Mouse (Mus musculus) ZHBTc4 (cell line): ENCODE results near the gene Rad54l2.

Source experiments
- DNase-seq: peaks from one replicate; pipeline ENCODE4 v3.0.0-alpha.2; 2011; ENCODE audit warnings: low read depth, low spot score

Rad54l2 gene

GRCm38 (mm10) chr9:106752135-106752534 lies 36.9 kb downstream of the Rad54l2 start:
- DNase-seq: no peak

DNA sequence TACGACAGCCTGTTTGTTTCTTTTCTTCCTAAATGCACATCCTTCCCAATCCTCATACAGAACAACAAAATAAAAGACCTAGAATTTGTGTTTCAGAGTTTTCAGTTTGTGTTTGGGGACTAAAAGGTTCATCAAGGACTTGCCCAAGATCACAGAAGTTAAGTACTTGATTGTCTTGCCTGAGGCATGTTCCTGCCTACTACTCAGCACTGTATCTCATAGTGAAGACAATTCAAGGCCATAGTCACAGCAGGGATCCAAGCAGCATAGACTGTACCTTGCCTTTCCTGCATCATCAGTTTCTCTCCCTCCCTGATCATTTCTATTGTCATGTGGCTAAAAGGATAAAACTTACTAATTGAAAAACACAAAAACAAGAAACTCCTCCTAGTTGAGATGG lies 49.0 kb downstream of the Rad54l2 start:
- peak; percentile 82 for DNase-seq

DNA sequence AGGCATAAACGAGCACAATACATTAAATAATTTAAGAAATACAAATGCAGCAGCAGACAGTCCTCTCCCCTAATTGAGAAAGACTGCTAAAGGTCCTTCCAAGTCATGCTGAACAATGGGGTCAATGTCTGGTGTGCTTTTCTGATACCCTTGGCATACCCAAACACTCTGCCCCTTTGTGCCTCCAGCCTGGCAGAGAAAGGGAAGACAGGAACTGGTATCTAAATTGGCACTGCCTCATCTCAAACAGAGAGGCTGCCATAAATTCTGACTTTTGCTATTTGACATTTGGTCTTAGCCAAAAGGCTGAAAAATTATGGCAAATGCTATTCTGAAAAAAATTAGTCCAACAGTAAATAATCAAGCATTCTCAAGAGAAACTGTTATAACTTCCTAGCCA lies 49.9 kb downstream of the Rad54l2 start:
- no peak for DNase-seq

GRCm38 (mm10) chr9:106738199-106738985 lies 50.6 kb downstream of the Rad54l2 start:
- no peak for DNase-seq

DNA sequence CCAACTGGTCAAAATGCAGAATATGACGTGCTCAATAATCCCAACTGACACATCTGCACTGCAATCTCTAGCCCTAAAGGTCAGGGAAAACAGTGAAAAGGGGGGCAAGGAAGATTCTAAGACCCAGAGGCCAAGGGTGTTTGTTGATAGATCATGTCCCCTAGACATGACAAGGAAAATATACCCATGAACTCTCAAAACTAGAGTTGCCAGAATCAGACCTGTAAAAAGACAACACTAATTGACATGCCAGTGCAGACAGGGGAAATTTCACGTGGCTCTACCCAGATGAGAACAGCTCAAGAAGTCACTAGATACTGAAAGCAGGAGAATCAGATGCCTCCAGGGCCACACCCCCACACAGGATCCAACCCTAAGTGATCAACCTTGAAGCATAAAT lies 55.3 kb downstream of the Rad54l2 start:
- no peak for DNase-seq

GRCm38 (mm10) chr9:106729416-106729815 lies 59.6 kb downstream of the Rad54l2 start:
- no peak for DNase-seq

- no peak for DNase-seq
These were observed 62.1 kb downstream of the Rad54l2 start for GRCm38 (mm10) chr9:106726891-106727290.

DNA sequence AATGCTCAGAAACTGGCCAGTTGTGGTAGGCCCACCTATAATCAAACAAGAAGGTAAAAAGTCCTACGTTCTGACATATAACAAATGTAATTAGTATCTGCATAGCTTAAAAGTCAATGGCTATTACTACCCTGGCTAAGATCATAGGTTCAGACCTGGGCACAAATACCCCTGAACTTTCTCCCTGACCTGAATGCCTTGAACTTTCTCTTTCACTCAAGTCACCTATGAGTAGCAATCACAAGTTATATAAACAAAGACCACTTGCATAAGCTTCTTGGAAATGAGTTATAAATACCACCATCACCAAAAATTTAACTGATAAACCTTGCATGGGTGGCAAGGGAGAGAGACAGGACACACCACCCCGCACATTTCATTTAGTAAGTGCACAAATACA lies 63.6 kb downstream of the Rad54l2 start:
- no peak for DNase-seq

- no peak for DNase-seq
These were observed 64.1 kb downstream of the Rad54l2 start for GRCm38 (mm10) chr9:106724864-106725263.

DNA sequence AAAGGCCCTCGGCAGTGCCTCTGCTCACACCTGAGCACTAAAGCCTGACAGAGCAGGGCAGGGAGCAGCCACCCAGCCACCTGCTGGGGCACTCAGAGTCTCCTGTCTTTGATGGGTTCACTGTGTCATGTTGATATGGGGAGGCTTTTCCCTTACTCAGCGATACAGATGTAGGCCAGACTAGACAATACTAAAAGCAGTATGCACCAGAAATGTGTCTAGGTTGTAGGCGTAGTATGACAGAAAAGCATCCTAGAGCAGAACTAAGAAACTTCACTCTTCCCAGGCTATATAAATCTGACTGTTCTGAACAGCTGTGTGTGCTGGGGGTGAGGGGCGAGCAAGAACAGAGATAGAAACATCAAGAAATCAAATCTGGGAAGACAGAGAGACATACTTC lies 72.3 kb downstream of the Rad54l2 start:
- DNase-seq: peak; percentile 49

GRCm38 (mm10) chr9:106716232-106716631 lies 72.8 kb downstream of the Rad54l2 start:
- DNase-seq: no peak

- no peak for DNase-seq
These were observed 76.5 kb downstream of the Rad54l2 start for GRCm38 (mm10) chr9:106712470-106712869.

GRCm38 (mm10) chr9:106692973-106693481 lies 96.0 kb downstream of the Rad54l2 start:
- no peak for DNase-seq

- no peak for DNase-seq
These were observed 100.2 kb downstream of the Rad54l2 start for GRCm38 (mm10) chr9:106688834-106689233.

GRCm38 (mm10) chr9:106686983-106687650 lies 101.9 kb downstream of the Rad54l2 start:
- DNase-seq: peak; percentile 98

GRCm38 (mm10) chr9:106685249-106686101 lies 103.5 kb downstream of the Rad54l2 start, which contains the start of gene Tex264:
Gene Tex264 (minus strand): TSS chr9:106685927.
- peak; percentile 95 for DNase-seq

DNA sequence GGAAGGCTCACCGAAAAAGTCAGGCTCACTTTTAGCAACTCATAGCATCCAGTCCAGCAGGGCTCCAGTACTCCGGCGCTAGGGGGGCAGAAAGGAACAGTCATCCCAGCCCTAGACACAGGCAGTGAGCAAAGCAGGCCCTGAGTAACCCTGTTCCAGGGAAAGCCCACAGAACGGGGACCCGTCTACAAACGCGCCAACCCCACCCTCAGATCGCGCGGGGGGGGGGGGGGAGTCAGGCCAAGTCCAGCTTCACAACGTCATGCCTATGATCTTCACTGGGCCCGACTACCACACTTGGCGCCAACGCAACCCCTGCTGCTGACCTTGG lies 104.1 kb downstream of the Rad54l2 start:
- no peak for DNase-seq

DNA sequence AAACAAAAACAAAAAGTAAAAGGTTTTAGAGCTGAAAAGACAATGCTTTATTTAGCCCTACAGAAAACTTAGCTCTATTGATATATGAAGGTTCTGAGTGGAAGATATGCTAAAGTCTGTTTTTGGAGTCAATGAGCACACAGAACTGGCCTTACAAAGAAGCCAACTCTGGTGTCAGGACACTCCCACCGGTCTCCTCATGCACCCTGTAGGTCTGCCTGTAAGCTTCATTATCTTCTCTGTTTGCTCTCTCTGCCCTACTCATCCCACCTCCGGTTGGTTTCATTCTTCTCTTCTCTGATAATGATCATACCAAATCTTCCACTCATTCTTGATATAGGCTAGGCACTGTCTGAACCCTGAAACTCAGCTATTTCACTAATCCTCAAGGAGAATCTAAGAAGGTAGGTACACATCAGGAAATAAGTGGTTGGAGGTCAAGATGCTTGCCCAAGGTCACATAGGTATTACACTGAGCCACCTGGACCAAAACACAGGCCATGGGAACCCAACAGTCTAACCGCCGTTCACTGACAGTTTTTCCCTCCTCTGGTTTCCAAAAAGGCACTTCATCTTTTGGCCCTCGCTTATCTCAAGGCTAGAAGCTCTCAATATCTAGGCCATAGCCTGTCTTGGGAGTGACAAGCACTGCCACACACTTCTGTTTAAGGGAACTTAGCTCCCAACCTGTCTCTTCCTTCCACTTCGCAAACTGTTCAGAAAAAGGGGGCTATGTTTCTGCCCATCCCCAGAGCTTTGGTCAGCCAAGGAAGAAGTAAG lies 104.7 kb downstream of the Rad54l2 start:
- no peak for DNase-seq

- no peak for DNase-seq
These were observed 108.0 kb downstream of the Rad54l2 start for GRCm38 (mm10) chr9:106681026-106681425.

- DNase-seq: no peak
These were observed 110.8 kb downstream of the Rad54l2 start for GRCm38 (mm10) chr9:106678242-106678641.

DNA sequence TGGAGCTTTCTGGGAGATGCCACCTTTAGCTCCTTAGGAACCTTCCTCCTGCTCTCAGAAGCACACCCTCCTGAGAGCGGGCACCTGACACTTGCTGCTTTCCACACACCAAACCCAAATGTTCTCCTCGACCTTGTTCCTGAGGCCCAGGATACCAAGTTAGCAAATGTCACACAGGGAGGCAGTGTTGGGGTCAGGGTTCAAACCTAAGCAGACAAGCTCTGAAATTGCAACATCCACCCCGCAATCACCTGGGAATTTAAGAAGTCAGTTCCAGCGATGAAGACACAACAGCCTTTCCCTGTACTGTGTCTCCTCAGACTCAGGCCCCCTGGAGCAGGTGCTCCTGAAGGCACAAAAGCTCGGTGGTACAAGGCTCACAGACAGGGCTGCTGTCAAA lies 111.3 kb downstream of the Rad54l2 start:
- DNase-seq: no peak
